Mouse (Mus musculus) left cerebral cortex, adult 18-20 months (tissue): ENCODE results near the gene Riok2. TPM values are rescaled to one million over a fixed set of nuclear protein-coding genes. Genes with fewer than 3 reads are reported as not detected.
"Not testable (repeated sequence)": the region's sequence is repeated elsewhere in the genome, so short reads cannot be mapped to it uniquely, and the experiment has no call there.

ENCODE experiments used
- DNase-seq, 2 experiments: peaks; one replicate each; pipeline ENCODE4 v3.0.0; 2021 to 2022; ENCODE audit warnings: low spot score in 2 of 2, mixed read lengths in 1 of 2
- long read RNA-seq, 2 experiments: library from polyadenylated mRNA; stranded (forward); transcript quantifications; one replicate each; pipeline ENCODE4 v2.0.0; 2021
- total RNA-seq, 2 experiments: library from RNA; stranded (reverse); gene quantifications; 2 replicates each; pipeline ENCODE4 v1.2.3; 2021

Riok2 gene
- total RNA-seq, result 10 to 100 TPM; 17.6 to 18.2 TPM
- long read RNA-seq, experiment 1, transcript Riok2-201 (10 exons, 3,220 nt), result major isoform, 15 of 22 reads
- long read RNA-seq, experiment 1, partial matches to known transcripts, result 0 of 22 reads
- long read RNA-seq, experiment 1, other reads (novel, unspliced or antisense), result 7 of 22 reads
- long read RNA-seq, experiment 2, transcript Riok2-201 (10 exons, 3,220 nt), result major isoform, 8 of 12 reads
- long read RNA-seq, experiment 2, partial matches to known transcripts, result 0 of 12 reads
- long read RNA-seq, experiment 2, other reads (novel, unspliced or antisense), result 4 of 12 reads

DNA sequence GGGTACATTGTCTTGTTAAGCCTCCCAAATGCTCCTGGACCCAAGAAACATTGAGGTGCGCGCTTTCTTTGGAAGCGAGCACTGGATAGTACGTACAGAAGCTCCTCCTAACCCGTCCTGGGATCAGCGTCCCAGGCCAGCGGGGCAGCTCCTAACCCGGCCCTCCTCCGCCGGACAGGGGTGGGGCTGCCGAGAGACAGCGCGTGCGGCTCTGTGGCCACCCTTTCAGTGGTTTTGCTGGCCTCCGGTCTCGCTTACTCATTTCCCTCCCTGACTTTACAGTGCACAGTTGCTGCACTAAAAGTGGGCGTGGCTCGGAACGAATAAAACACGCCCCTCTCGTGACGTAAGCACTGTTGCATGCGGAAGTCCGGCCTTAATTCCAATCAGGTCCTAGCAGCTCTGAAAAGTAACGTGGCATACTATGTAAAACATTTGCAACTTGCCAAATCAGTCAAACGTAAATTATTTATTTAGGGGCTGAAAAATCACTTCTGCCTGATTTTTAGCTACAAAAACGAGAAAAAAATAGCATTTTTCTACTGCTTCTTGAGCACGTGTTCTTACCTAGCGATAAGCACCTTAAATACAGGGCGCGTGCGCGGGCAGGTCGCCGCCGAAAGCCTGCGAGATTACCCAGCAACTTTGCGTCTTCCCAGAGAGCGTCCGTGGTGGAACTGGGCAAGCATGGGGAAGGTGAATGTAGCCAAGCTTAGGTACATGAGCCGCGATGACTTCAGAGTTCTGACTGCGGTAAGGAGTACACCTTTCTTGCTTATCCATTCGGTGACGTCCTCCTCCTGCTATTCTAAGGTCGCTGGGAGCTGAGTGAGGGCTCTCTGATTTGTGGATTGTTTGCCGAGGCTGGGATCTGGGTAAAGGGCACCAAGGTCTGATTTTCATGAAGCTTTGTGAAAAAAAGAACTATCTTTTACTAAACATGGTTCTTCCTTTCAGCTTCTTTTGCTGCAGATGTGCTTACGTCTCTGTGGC is at the start of gene Riok2:
Riok2 (plus strand) TSS at position 392 of the 993 bp plus-strand sequence.
- DNase-seq, result peak; percentile 91 to 94

DNA sequence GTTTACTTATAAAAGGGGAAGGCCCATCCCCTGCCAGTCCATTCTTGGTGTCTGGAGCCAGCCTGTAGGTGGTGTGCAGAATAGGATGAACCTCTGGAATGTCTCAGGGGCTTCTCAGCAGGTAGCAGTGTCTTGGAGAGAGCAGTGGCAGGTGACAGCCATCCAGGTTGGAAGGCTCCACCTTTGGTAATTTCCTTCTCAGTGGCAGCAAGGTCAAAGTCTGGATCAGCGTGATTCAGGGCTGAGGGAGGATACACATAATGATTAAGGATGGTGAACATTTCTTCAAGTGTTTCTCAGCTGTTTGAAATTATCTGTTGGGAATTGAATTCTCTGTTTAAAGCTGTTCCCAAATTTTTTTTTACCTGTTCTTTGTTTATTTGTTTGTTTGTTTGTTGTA is 48.1 kb upstream of the Riok2 start:
- not testable (repeated sequence) for DNase-seq

DNA sequence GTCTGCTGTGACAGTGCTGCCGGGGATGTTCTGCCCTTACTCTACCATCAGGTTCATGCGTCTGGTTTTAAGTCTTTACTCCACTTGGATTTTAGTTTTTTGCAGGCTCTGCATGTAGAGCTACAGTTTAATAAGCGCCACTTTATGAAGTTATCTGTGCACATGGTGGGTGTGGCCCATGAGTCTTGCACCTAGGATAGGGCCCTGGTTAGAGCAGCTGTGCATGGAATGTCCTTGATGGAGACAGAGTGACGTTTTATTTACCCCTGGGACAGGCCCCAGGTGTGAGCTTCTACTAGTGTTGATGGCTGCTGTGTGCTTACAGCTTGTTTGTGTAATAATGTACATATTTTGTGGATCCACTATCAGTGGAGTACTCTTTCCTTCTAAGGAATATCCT is 47.5 kb upstream of the Riok2 start:
- no peak for DNase-seq

DNA sequence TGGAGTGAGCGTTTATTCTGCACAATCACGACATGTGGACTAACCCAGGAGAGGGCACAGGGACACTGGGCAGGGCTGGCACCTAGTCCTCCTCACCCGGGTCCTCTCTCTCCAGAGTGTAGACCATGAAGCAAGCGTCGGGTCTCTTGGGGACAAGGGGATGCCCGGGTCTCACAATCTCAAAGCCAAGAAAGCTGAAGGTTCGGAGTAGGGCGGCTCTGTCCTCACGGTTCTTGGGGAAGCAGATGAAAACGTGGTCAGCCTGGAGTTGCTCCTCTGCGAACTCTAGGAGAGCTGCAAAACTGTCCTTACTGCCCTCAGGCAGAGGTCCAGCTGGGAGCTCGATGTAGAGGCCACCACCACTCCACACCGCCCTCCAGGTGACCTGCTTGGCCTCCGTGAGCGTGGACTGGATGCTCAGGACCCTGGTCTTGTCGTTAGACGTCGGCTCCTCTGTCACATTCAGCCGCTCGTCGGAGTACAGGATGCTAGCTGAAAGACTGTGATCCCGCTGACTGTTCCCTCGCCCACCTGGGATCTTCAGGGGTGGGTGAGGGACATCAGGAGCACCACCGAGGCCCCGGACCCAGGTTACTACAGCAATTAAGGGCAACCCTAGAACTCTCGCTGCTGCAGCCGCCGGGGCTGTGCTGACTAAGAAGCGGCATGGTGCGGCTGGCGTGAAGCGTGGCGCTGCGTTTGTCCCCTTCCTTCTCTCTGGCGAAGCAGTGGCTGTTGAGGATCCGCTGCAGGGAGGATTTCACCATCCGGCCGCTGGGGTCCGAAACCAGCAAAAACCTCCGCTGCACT is 28.5 kb upstream of the Riok2 start:
- DNase-seq, result peak in 1 of 2 experiments; percentile 2

DNA sequence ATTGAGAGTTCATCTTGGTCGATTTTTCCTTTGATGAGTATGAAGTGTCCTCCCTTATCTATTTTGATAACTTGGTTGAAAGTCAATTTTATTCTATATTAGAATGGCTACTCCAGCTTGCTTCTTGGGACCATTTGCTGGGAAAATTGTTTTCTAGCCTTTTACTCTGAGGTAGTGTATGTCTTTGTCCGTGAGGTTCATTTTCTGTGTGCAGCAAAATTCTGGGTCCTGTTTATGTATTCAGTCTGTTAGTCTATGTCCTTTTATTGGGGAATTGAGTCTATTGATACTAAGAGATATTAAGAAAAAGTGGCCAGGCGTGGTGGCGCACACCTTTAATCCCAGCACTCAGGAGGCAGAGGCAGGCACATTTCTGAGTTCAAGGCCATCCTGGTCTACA is 27.8 kb upstream of the Riok2 start:
- not testable (repeated sequence) for DNase-seq

DNA sequence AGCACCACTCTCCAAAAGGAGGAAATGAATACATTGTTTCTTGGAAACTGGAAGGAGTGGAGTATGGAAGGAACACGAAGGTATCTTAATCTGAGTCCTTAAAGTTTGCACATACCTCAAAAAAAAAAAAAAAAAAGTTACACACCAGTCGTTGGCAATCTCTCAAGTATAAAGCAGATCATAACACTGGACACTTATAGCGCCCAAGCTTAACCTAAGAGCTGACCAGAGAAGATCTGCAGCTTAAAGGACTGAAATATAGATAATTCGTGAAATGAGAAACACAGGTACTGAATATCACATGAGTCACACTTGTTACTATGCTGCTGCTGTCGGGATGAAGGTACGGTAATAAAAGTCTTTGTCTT is 575 bp upstream of the Riok2 start:
- no peak for DNase-seq

DNA sequence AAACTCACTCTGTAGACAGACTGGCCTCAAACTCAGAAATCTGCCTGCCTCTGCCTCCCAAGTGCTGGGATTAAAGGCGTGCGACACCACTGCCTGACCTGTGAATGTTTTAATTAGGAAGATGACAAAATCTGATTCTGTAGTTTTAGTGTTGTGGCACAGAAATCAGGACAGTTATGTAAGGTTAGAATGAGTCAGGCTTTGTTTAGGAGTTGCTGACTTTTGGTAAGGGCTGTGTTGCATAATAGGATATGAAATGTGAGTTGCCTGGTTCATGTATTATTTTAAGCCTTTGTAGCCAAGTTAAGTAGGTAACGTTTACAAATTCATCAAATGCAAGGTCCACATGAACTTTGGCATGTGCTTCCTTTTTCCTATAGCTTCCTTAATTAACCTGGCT is 1.5 kb downstream of the Riok2 start:
- no peak for DNase-seq

DNA sequence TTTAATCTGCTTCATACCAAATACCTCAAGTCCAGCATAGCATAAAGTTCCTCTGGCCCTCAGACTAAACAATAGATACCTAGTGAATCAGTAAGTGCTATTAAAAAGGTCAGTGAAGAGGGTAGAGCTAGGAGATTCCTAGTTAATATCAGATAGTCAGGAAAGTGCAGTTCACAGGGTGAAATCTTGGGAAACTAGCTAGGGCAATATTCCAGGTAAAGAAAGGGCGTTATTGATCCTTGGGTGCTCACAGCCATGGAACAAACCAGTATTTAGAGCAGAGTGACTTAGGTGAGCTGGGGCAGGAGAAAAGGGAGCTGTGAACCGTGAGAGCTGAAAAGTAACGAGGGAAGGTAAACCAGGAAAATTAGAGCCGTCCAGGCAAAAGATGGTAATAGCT is 9.6 kb downstream of the Riok2 start:
- no peak for DNase-seq

DNA sequence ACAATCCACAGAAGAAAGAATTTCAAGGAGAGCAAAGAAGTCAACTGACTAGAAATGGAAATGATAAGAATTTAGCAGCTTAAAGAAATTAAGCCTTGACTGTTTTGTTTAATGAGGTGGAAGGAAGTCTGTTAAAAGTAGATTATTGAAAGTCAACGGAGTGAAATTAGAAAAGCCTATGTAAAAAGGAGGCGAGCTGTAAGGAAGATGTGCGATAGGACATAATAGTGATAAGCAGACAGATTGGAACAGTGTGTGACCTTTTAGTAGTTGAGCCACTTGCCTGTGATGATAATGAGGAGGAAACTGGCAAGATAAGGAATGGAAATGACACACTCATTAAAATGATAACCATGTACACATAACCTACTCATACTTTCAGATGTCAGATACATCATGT is 10.4 kb downstream of the Riok2 start:
- DNase-seq, result no peak

DNA sequence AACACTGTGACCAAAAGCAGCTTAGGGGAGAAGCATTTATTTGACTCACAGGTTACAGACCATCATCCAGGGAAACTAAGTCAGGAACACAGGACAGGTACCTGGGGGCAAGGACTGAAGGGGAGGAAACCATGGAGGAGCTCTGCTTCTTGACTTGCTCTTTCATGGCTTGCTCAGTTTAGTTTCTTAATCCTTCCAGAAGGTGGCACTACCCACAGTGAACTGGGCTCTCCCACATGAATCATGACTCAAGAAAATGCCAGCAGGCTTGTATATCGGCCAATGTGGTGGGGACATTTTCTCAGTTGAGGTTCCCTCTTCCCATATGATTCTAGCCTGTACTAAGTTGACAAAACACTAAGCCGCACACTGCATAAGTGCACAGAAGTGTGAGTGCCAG is 12.0 kb downstream of the Riok2 start:
- no peak for DNase-seq

DNA sequence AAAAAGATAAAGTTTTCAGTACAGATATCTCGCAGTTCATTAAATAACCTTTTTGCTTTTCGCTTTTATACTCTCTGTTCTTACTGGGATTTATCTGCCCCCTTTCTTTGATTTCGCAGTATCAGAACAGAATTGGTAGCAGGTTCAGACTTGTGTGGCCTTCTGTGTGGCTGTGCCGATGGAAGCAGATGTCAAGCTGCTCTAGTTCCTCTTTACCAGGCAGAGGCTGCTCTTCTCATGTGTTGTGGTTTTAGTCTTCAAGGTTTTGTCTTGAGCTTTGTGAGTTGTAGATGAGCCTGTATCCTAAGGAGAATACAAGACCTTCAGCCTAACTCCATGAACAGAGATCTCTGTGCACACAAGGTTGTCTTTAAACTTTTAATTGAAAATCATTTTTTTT is 17.7 kb downstream of the Riok2 start:
- no peak for DNase-seq

DNA sequence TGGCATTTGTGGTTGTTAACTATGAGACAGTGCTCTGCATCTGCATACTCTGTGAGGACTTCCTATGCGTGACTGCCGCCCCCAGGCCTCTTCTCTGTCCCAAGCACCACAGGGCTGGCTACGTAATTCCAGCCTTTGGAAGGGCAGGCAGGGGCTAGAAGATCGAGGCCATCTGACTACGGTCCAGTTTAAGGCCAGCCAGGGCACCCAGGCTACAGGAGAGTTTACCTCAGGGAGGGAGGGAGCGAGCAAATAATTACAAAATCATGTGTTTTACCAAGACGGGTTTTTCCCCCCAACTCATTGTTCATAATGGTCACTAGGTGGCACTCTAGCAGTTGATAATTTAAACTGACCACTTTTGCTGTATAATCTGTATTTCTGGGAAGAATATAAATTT is 18.8 kb downstream of the Riok2 start:
- no peak for DNase-seq

DNA sequence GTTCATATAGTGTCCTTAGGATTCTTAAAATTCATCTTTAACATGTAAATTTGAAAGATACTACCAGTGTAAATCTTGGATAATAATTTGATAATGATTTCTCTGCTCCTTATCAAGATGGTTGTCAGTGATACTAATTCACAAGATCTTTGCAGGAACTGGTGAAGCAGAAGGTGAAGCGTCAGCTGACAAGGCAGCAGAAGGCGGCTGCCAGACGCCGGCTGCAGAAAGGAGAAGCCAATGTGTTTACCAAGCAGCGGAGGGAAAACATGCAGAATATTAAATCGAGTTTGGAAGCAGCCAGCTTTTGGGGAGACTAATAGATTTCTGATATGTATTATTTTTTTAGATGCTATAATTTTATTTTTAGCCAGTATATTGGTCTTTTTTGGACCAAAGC is 19.2 kb downstream of the Riok2 start:
- no peak for DNase-seq

DNA sequence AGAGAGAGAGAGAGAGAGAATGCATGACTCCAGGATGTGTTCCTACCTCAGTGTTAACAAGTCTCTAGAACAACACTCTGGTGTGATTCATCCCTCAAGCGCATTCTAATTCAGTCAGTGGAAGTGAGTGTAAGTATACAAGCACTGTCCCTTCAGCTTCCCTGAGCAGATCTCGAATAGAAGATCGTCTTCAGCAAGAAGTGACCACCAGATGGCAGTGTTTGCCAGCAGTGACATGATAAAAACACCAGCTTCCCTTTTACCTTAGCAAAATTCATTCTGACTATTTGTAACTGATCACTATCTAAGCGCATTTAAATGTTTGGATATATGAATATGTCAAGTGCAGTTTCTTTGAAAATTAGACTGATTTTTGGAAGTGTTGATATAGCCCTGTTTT is 20.2 kb downstream of the Riok2 start:
- peak; percentile 90 to 92 for DNase-seq

DNA sequence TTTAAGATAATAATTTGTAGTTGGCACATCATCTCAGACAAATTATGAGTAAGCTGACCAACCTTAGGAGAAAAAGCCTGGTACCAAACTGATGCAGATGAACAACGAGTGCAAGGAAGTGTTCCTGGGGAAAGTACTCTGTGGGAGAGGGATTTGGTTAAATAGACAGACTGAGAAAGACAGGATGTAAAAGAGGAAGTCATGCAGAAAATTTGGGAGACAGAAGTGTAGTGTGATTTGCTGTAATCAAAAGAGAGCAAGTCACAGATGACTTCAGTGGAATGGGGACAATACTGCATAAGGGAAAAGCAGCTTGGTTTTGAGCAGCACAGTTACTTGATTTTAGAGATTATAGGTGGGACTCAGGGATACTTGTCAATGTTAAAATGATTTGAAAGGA is 22.8 kb downstream of the Riok2 start:
- no peak for DNase-seq

DNA sequence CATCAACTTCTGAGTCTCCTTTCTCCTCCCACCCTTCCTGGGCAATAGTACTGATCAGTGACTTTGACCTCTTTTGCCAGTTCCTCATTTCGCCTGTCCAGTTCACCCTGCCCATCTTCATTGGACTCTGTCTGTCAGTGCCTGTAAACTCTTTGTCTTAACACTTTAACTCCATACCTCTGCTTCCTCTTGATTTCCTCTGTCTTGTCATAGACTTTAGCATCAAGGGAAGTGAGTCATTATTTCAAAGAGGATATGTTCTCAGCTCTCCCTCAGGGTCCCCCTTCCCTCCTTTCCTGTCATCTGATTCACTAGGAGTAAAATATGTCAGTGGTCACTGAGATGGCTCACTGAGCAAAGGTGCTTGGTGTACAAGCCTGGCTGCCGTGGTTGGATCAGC is 24.6 kb downstream of the Riok2 start:
- no peak for DNase-seq

DNA sequence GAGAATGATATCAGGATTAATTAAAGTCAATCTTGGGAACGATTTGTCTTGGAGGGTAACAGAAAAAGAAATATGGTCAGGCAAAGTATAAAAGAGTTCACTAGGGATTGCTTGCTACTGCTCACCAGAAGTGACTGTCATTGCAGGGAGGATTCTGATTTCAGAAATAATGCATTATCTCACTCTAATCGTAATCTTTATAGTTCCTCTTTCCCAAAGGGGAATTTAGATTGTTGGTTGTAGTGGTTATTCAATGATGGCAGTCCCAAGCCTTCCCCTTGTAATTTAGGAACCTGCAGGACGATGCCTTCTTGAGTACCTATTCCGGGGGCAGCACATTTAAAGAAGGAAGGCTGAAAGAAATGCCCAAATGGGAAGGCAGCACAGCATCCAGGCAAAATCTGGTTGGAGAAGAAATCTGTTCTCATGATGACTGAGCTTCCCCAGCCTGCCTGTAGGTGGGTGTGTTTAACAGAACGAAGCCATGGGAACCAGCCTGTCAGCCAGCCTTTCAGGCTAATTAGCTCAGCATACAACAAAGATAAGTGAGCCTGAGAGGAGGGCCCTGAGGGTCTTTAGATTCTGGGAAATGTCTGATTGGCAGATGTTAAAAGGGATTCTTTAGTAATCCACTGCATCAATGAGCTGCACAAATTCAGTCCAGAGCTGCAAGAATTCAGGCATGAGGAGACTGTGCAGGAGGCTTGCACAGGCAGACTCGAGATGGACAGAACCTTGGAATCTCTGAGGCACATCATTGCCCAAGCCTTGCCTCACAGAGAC is 28.3 kb downstream of the Riok2 start, which contains the start of gene Lix1:
Lix1 (plus strand) TSS at position 451 of the 783 bp plus-strand sequence.
- peak; percentile 59 to 78 for DNase-seq

DNA sequence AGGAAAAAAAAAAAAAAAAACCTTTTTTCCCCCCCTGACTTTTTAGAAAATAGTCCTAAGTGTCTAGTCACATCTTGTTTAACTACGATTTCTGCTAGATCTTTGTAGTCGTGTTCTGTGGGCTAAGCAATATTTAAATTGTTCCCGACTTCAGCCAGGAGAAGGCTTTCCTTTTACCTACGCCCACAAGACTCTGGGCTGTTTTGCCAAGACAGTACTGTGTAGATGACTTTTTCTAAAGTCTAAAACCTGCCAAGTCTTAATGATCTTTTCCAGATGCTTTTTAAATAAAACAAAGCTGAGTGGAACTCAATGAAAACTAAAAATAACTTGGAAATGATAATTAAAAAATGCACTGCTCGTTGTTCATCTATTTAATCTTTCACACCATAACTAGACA is 28.9 kb downstream of the Riok2 start:
- peak in 1 of 2 experiments; percentile 10 for DNase-seq

DNA sequence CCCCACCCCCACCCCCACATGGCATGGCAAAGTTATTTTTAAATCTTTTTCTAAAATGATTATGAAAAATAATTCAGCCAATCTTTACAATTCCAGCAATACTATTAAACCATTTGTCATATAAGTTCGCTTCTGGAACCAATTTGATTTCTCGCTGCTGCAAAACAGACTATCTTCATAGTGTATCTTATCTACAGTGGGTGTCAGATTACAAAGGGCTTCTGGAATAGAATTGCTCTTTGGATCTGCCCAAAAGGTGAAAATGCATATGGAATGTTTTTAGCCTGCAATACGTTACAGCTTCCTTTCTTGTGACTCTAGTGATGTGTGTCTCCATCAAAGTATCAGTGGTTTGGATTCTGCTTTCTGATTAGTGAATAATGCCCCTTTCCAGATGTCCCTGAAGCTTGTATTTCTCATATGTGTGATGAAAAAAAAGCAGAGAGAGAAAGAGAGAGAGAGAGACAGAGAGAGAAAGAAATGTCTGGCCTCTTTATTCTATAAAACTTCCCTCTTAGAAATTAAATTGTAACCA is 29.5 kb downstream of the Riok2 start:
- no peak for DNase-seq

DNA sequence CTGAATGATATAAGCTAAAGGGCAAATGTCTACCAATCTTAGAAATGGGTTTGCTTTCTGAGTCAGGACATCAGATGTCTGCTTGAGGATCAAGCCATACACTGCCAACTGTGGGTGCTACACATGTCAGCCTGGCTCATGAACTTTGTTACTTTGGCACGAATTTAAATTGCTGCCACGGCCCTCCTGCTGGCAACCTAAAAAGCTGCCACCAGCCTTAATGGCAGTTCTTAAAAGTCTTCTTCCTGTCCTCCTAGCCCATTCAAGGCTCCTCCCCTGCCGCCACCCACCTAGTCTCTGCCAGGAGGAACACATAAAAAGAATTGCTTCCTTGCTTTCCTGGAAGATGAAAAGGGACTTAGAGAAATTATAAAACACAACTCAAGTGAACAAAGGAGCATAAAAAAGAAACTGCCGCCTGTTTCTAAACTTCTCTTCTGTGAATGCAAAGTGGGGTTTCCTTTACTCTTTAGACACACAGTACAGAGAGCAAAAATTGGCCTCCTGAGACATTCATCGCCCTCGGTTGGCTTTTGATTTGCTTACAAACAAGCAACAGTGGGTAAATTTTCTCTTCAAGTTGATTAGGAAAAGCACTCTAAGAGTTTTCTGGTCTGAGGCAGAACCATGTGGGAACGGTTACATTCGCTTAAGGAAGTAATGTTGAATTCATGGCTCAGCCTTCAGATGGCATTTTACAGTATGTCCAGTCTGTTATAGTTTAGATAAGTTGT is 30.9 kb downstream of the Riok2 start:
- peak; percentile 25 to 39 for DNase-seq
